Mouse (Mus musculus) layer of hippocampus, adult 2 months (tissue): Measurements from ENCODE around the gene Slc1a5. TPM values are rescaled to one million over a fixed set of nuclear protein-coding genes. Genes with fewer than 3 reads are reported as not detected.

ENCODE experiments used
- DNase-seq, 2 experiments: peaks; one replicate each; pipeline ENCODE4 v3.0.0; 2022; ENCODE audit warnings: low spot score in 2 of 2
- H3K27ac ChIP-seq: fragments of 200-600 bp; 2 replicates; pipeline ENCODE4 v1.8.1; 2022
- H3K4me3 ChIP-seq: fragments of 200-600 bp; 2 replicates; pipeline ENCODE4 v1.8.1; 2022; ENCODE audit warnings: mild to moderate bottlenecking
- CTCF ChIP-seq: fragments of 200-600 bp; conservative IDR thresholded peaks from 2 replicates; pipeline ENCODE4 v1.8.1; 2022; ENCODE audit warnings: antibody characterized with exemption, mild to moderate bottlenecking, moderate library complexity
- total RNA-seq, 2 experiments: library from RNA; stranded (reverse); gene quantifications; 2 replicates each; pipeline ENCODE4 v1.2.3; 2021

Slc1a5 gene
- total RNA-seq, 2 experiments from 2014 or later: 3.5 to 4.7 TPM

GRCm38 (mm10) chr7:16838804-16839426 lies 57.8 kb downstream of the Slc1a5 start:
- no peak for TF ChIP-seq CTCF
- no peak overlapping the region for H3K4me3 ChIP-seq
- no peak for DNase-seq
- peak overlapping the region; percentile 51 for H3K27ac ChIP-seq

GRCm38 (mm10) chr7:16839427-16840108 lies 58.4 kb downstream of the Slc1a5 start:
- no peak for TF ChIP-seq CTCF
- no peak for DNase-seq
- H3K27ac ChIP-seq: peak overlapping the region; percentile 51; the same call in 1 of the 2 replicates
- H3K4me3 ChIP-seq: no peak overlapping the region

- no peak for DNase-seq
- H3K4me3 ChIP-seq: no peak overlapping the region
- H3K27ac ChIP-seq: 0 out of 2 replicates have a peak overlapping the region, but pooled peaks have one; percentile 21
- no peak for TF ChIP-seq CTCF
Observed at GRCm38 (mm10) chr7:16840109-16840491, 59.0 kb downstream of the Slc1a5 start.

- no peak overlapping the region for H3K4me3 ChIP-seq
- no peak for TF ChIP-seq CTCF
- peak overlapping the region; percentile 21; the same call in 1 of the 2 replicates for H3K27ac ChIP-seq
- DNase-seq: no peak
Observed at GRCm38 (mm10) chr7:16841078-16841477, 59.9 kb downstream of the Slc1a5 start.

- Histone ChIP-seq H3K27ac (peak overlapping the region; percentile 57; the same call in 1 of the 2 replicates), H3K4me3 (no peak overlapping the region)
- DNase-seq: no peak
- TF ChIP-seq CTCF: no peak
Observed at GRCm38 (mm10) chr7:16841561-16842560, 60.7 kb downstream of the Slc1a5 start.

GRCm38 (mm10) chr7:16842645-16843063 lies 61.5 kb downstream of the Slc1a5 start, which contains the start of gene Prkd2:
TSS of gene Prkd2 (plus strand) at chr7:16842902.
- TF ChIP-seq CTCF: no peak
- Histone ChIP-seq H3K27ac (peak within 1 kb of the TSS; percentile 87), H3K4me3 (peak within 1 kb of the TSS; percentile 54)
- peak; percentile 87 for DNase-seq

GRCm38 (mm10) chr7:16843441-16844171 lies 62.5 kb downstream of the Slc1a5 start:
- peak overlapping the region; percentile 54 for H3K4me3 ChIP-seq
- DNase-seq: no peak
- TF ChIP-seq CTCF: no peak
- H3K27ac ChIP-seq: peak overlapping the region; percentile 87

GRCm38 (mm10) chr7:16844696-16845071 lies 63.5 kb downstream of the Slc1a5 start:
- H3K27ac ChIP-seq: peak overlapping the region; percentile 87
- TF ChIP-seq CTCF: no peak
- DNase-seq: no peak
- peak overlapping the region; percentile 54 for H3K4me3 ChIP-seq

GRCm38 (mm10) chr7:16845072-16845819 lies 64.1 kb downstream of the Slc1a5 start:
- Histone ChIP-seq H3K27ac (peak overlapping the region; percentile 87), H3K4me3 (peak overlapping the region; percentile 54)
- DNase-seq: no peak
- TF ChIP-seq CTCF: no peak

GRCm38 (mm10) chr7:16845820-16846167 lies 64.7 kb downstream of the Slc1a5 start:
- TF ChIP-seq CTCF: no peak
- peak overlapping the region; percentile 26 for H3K4me3 ChIP-seq

GRCm38 (mm10) chr7:16846775-16847174 lies 65.6 kb downstream of the Slc1a5 start:
- no peak for TF ChIP-seq CTCF
- H3K27ac ChIP-seq: no peak overlapping the region
- H3K4me3 ChIP-seq: no peak overlapping the region
- DNase-seq: no peak

More at GRCm38 (mm10) chr7:16845820-16846167, 64.7 kb downstream of the Slc1a5 start:
- DNase-seq: no peak
- H3K27ac ChIP-seq: peak overlapping the region; percentile 74
